Mouse (Mus musculus): ENCODE measurements around the gene Asic4.

Asic4 gene

DNA sequence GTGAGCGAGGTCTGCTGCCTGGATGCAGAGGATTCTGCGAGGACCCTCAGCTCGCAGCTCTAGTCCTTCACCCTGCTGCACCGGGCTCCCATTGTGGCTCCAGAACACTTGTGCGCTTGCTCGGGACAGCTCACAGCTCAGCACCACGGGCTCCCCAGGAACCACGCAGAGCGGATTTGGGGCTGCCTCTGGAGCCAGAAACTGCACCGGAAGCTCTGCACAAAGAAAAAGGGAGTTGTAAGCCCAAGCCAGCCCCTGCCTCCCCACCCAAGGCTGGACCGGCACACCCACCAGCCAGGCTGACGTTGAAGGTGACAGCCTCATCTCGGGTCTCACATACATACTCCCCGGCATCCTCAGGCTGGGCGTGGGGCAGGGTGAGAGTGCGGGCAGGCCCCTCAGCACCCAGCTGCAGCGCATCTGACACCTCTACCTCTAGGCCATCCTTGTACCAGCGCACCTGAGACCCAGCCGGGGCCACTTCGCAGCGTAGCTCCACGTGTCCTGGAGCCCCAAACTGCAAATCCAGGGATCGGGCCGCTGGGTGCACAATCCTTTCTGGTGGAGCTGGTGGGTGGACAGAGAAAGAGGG is 42.4 kb downstream of the Asic4 start:
- CTCF ChIA-PET = interaction anchor here (0.6 to 3.4 kb wide), 8 partner anchors 14 to 150 kb away, joined by 3 to 17 read pairs (median 4); partner anchors contain the start of genes Chpf (in 1 of the 4), Gmppa (in 1 of the 4) and Tmem198 (in 1 of the 4)
- POLR2A ChIA-PET = interaction anchor here in 3 of 4 experiments (0.5 to 3.0 kb wide), 10 partner anchors 9 to 175 kb away, joined by 3 to 17 read pairs (median 6); partner anchors contain the start of genes Obsl1 (in 2 of the 3), Chpf (in 1 of the 3), Gmppa (in 1 of the 3) and Inha (in 1 of the 3)

DNA sequence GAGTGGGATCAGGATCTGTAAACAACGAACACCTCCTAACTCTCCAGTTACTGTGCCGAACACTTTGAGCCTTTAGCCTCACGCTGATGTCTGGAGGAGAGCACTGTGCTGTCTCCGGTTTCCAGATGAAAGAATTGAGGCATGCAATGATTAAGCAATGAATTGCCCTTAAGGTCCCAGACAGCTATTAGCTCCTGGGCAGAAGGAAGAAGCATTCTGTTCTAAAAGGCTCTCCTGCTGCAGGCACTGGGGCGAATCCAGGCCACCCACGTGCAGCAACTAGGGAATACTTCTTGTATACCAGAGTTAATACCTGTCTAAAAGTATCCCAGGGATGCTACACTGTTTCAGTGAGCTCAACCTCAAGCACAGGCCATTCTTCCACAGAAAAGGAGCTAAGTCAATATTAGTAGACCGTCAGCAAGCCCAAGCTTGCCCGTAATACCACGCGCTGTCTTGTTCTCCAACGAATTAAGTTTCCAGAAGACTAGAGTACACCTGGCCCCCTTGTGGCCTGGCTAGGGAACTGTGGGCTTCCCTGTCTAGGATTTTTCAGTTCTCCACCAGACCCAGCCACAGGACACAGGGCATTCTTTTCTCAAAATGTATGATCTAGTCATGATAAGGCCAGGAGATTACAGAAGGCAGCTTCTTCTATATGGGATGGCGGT is 44.8 kb downstream of the Asic4 start:
- POLR2A ChIA-PET = interaction anchor here in 2 of 4 experiments (0.6 to 1.5 kb wide), 9 partner anchors 8 to 66 kb away, joined by 3 to 8 read pairs (median 4); partner anchors contain the start of genes Inha (in 2 of the 2), Obsl1 (in 2 of the 2), Chpf (in 1 of the 2) and Tmem198 (in 1 of the 2)
- CTCF ChIA-PET = interaction anchor here (0.6 to 3.3 kb wide), 21 partner anchors 8 to 178 kb away, joined by 3 to 14 read pairs (median 5); partner anchors contain the start of genes Obsl1 (in 2 of the 4), Chpf (in 1 of the 4) and Tmem198 (in 1 of the 4)

DNA sequence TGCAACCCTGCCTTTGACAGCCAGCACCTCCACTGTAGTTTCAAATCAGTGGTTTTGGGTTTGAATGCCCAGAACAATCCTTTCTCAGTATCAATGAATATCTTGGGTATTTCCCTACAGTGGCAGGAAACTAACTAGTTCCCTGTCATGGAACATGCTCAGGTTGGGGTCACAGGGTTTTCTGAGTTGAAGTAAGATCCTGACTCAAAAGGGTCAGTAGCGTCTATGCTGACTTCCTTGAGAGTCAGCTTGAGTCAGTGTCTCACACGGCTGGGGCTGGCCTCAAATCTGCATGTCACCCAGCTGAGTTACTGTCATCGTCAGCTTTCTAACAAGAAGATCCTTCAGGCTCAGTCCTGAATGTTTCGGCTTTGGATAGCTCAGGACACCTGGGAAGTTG is 48.7 kb downstream of the Asic4 start:
- ChIA-PET CTCF (interaction anchor here (0.6 to 2.2 kb wide), 14 partner anchors 8 to 154 kb away, joined by 3 to 7 read pairs (median 3); partner anchors contain the start of gene Tmem198 (in 1 of the 4)), POLR2A (interaction anchor here in 3 of 4 experiments (0.6 to 1.0 kb wide), 3 partner anchors 16 to 59 kb away, joined by 3 to 4 read pairs (median 3); no protein-coding TSS in a partner anchor)

DNA sequence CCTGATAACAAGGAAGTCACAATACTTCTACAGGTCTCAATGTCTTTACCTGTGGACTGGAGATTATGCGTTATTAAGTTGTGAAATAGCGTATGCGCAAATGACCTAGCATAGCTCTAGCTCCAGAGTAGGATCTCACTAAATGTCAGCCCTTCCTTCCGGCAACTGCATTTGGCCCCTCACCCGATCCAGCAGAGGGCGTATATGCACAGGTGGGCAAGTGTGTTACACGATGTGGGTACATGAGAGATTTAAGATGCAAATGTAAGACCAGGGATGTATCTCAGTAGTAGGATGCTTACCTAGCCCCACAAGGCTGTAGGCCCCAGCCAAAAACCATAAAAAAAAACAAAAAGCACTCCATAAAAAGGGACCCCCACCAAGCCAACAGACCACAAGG is 49.2 kb downstream of the Asic4 start:
- CTCF ChIA-PET = interaction anchor here (0.6 to 2.2 kb wide), 17 partner anchors 8 to 247 kb away, joined by 3 to 7 read pairs (median 3); partner anchors contain the start of gene Tmem198 (in 1 of the 4)
- POLR2A ChIA-PET = interaction anchor here (0.6 to 1.1 kb wide), 6 partner anchors 9 to 58 kb away, joined by 3 to 4 read pairs (median 3); no protein-coding TSS in a partner anchor

DNA sequence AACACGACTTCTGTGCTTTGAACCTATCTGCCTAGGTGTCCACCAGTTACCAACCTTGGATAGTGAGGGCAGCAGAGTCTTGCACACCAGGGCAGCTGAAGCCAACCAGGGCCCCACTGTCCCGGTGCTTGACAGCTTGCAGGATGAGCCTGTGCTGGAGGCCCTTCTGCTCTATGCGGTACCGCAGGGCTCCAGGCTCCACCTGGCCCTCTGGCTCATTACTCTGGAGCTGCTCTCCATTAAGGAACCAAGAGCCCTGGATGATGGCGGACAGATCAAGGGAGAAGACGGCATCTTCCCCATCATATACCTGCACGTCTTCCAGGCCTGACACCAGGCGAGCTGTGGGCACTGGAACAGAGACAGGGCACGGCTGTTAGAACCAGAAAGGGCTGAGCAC is 51.7 kb downstream of the Asic4 start:
- CTCF ChIA-PET = interaction anchor here in 2 of 4 experiments (1.0 to 1.4 kb wide), 4 partner anchors 14 to 151 kb away, joined by 3 to 4 read pairs (median 3); no protein-coding TSS in a partner anchor
- POLR2A ChIA-PET = interaction anchor here in 1 of 4 experiments (1.0 to 1.8 kb wide), 3 partner anchors 9 to 250 kb away, joined by 3 to 6 read pairs (median 4); no protein-coding TSS in a partner anchor

DNA sequence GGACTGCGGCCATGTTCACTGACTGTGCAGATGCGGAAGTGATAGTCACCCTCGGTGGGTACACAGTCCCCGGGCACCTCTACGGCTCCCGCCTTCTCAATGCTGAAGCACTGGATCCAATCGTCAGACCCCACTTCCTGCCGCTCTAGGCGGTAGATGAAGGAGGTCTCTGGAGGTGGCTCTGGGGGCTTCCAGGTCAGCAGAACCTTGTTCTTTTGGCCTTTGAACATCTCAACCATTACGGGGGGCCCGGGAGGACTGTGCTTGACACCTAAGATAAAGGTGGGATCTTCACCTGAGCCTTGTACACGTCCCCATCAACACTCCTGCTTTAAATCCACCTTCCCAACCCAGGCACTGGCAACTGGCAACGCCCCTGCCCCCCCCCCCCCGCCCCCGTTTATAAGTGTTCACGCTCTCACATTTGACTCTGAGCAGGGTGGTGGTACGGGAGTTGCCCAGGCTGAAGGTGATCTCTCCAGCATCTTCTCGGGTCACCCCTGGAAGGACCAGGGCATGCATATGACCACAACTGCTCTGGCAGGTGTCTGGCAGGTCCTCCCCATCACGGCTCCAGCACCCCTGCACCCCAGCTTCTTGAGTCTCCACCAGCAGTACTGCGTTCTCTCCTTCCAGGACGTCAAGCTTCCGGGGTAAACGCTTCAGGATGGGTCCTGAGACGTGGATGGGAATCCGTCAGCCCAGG is 52.9 kb downstream of the Asic4 start:
- POLR2A ChIA-PET = interaction anchor here (0.7 to 4.6 kb wide), 15 partner anchors 8 to 186 kb away, joined by 3 to 19 read pairs (median 3); partner anchors contain the start of genes Chpf (in 1 of the 4), Gmppa (in 1 of the 4) and Tmem198 (in 1 of the 4)
- CTCF ChIA-PET = interaction anchor here in 3 of 4 experiments (0.5 to 3.8 kb wide), 5 partner anchors 8 to 636 kb away, joined by 3 to 11 read pairs (median 5); no protein-coding TSS in a partner anchor

DNA sequence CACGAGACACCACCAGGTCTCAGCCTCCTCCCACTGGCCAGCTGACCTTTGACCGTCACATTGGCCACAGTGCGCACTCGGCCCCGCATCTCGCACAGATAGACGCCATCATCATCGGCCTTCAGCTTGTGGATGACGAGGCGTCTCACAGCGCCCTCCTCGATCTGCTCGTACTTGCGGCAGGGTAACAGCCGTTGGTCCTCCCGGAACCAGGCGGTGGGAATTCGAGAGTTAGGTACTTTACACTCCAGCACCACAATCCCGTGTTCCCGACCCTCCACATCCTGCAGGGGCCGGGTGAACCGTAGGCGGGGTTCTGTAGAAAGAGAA is 53.4 kb downstream of the Asic4 start:
- CTCF ChIA-PET = interaction anchor here in 3 of 4 experiments (0.5 to 3.8 kb wide), 5 partner anchors 9 to 636 kb away, joined by 3 to 11 read pairs (median 5); no protein-coding TSS in a partner anchor
- POLR2A ChIA-PET = interaction anchor here (0.7 to 4.6 kb wide), 14 partner anchors 8 to 186 kb away, joined by 3 to 19 read pairs (median 3); partner anchors contain the start of genes Chpf (in 1 of the 4), Gmppa (in 1 of the 4) and Tmem198 (in 1 of the 4)

DNA sequence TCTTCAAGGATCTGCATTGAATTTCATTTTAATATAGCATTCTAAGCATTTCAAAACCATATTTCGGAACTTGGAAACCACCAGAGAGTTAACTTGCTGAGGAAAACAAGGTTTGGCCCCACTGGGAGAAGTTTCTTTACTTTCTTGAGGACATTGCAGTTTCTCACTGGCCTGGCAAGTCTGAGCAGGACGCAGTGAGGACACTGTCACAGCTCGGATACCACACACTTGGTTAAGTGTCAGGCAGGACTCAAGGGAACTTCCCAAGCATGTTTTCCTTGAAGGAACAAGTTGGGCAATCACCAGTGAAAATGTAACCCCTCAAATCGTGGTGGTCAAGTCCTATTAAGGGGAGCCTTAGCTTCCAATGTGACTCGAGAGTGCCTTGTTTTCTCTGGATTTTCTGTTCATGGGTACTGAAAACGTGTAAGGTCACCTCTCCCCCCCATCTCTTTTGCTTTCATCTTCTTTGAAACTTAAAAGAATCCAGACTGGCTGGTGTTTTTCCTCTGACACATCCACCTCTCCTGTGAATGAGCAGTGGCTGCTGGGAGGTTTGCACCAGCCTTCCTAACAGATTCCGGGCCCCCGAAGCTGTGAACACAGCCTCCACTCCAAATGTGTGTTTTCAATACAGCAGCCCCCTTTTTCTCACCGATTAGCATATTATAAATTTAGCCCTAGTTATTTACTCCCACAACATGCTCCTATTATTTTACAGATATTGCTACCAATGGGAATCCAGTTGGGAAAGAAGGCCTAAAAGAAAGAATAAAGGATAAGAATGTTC is 54.2 kb downstream of the Asic4 start:
- POLR2A ChIA-PET = interaction anchor here in 3 of 4 experiments (0.9 to 4.6 kb wide), 14 partner anchors 9 to 187 kb away, joined by 3 to 19 read pairs (median 4); partner anchors contain the start of genes Chpf (in 1 of the 3), Gmppa (in 1 of the 3), Stk11ip (in 1 of the 3) and Tmem198 (in 1 of the 3)
- CTCF ChIA-PET = interaction anchor here in 3 of 4 experiments (1.1 to 3.8 kb wide), 3 partner anchors 10 to 47 kb away, joined by 3 to 11 read pairs (median 5); no protein-coding TSS in a partner anchor

DNA sequence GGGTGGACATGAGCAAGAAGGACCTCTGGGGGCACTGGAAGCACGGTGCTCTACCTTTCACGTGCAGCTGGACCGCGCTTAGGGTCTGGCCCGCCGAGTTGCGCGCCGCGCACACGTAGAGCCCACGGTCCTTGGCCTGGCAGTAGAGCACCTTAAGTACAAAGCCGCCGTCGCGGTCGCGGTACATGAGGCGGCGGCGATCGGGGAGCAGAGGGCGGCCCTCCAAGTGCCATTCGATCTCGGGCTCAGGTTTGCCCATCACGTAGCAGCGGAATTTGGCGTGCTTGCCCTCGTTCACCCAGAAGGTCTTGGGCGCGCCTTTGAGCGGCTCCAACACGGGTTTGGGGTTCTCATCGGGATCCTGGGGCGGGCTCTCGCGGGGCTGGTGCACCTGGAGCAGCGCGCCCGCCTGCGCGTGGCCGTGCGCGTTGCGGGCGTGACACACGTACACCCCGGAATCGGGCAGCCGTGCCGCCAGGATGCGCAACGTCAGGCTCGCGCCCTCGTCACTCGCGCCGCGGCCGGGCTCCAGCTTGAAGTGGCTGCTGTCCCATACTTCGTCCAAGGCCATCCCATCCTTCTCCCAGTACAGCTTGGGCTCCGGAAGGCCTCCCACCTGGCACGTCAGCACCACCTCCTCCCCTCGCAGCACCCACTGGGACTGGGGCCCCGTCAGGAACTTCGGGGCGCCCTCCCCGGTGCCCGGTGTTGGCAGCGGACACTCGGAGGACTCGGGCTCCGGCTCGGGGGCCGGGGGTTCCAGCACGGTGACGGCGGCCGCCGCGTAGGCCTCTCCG is 55.1 kb downstream of the Asic4 start:
- ChIA-PET POLR2A (interaction anchor here in 3 of 4 experiments (1.0 to 4.6 kb wide), 18 partner anchors 9 to 188 kb away, joined by 3 to 19 read pairs (median 6); partner anchors contain the start of genes Chpf (in 2 of the 3), Stk11ip (in 2 of the 3), Tmem198 (in 2 of the 3) and Dnpep (in 1 of the 3)), CTCF (interaction anchor here in 3 of 4 experiments (0.5 to 3.8 kb wide), 6 partner anchors 11 to 92 kb away, joined by 3 to 11 read pairs (median 3); partner anchors contain the start of gene Stk11ip (in 1 of the 3))

DNA sequence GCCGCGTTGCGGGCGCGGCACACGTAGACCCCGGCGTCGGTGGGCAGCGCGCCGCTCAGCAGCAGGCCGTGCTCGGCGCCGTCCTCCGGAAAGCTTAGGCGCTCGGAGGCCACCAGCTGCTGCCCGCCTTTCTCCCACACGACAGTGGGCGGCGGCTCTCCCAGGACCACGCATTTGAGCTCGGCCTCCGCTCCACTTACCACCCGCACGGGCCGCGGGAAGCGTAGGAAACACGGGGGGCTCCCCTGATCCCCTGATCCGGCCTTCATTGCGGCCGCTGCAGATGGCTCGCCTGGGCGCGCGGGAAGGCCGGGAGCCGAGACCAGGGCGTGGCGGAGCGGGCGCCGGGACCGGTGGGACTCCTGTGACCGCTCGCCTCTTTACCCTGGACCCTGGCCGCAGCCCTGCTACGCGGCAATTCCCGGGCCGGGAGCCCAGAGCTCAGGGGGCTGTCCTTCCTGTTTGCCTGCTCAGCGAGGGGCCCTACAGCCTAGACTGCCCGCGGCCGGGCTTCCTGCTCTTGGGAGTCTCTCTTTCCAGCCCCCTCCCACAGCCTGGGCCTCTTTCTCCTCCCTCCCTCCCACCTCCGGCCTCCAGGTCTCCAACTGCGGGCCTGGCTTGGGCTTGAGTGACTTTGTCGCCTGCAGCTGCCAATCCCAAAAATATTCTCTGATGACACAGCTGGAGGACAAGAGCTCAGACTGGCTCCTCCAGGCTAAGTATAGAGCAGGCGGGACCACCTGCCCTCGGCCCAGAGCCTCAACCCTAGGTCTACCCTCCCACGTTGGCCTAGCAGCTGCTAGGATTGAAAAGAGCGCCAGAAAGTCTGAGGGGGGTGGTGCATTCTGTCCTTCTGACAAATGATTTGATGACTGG is 56.0 kb downstream of the Asic4 start, which contains the start of gene Obsl1:
Obsl1 (minus strand) TSS at position 497 of the 876 bp plus-strand sequence.
- ChIA-PET CTCF (interaction anchor here (0.6 to 3.8 kb wide), 9 partner anchors 11 to 1458 kb away, joined by 3 to 11 read pairs (median 3); partner anchors contain the start of gene Stk11ip (in 1 of the 4)), POLR2A (interaction anchor here (0.5 to 4.6 kb wide), 22 partner anchors 9 to 189 kb away, joined by 3 to 19 read pairs (median 6); partner anchors contain the start of genes Chpf (in 3 of the 4), Tmem198 (in 3 of the 4), Stk11ip (in 2 of the 4) and Dnpep (in 1 of the 4))

DNA sequence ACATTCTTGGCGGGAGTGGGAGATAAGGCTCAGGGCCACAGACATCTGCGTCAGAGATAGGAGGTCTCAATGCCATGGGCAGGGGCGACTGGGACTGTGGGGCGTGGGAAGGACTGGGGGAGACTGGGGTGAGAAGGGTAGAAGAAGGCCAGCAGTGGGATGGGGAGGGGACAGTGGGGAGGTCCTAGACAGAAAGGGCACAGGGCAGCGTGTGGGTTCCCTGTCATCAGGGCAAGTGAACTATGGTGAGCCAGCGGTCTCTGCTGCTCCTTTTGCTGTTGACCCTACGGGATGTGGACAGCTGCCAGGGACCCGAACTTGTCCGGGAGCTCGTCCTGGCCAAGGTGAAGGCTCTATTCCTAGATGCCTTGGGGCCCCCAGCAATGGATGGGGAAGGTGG is 56.8 kb downstream of the Asic4 start, which contains the start of gene Inha:
Inha (plus strand) TSS at position 72 of the 400 bp plus-strand sequence.
- CTCF ChIA-PET = interaction anchor here in 3 of 4 experiments (0.7 to 2.0 kb wide), 7 partner anchors 8 to 52 kb away, joined by 3 to 7 read pairs (median 4); no protein-coding TSS in a partner anchor
- POLR2A ChIA-PET = interaction anchor here (0.5 to 4.6 kb wide), 19 partner anchors 10 to 190 kb away, joined by 3 to 19 read pairs (median 6); partner anchors contain the start of genes Chpf (in 3 of the 4), Tmem198 (in 3 of the 4), Dnpep (in 1 of the 4) and Stk11ip (in 1 of the 4)

DNA sequence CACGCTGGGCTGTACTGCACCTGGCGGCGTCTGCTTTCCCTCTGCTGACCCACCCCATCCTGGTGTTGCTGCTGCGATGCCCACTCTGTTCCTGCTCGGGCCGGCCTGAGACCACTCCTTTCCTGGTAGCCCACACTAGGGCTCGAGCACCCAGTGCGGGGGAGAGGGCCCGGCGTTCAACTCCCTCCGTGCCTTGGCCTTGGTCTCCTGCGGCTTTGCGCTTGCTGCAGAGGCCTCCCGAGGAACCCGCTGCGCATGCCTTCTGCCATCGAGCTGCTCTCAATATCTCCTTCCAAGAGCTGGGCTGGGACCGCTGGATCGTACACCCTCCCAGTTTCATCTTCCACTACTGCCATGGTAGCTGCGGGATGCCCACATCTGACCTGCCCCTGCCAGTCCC is 59.4 kb downstream of the Asic4 start:
- ChIA-PET CTCF (interaction anchor here in 3 of 4 experiments (0.6 to 1.3 kb wide), 3 partner anchors 11 to 1919 kb away, joined by 3 read pairs; no protein-coding TSS in a partner anchor), POLR2A (interaction anchor here in 2 of 4 experiments (0.9 to 2.8 kb wide), 7 partner anchors 8 to 110 kb away, joined by 3 to 11 read pairs (median 5); partner anchors contain the start of genes Chpf (in 1 of the 2), Stk11ip (in 1 of the 2) and Tmem198 (in 1 of the 2))

DNA sequence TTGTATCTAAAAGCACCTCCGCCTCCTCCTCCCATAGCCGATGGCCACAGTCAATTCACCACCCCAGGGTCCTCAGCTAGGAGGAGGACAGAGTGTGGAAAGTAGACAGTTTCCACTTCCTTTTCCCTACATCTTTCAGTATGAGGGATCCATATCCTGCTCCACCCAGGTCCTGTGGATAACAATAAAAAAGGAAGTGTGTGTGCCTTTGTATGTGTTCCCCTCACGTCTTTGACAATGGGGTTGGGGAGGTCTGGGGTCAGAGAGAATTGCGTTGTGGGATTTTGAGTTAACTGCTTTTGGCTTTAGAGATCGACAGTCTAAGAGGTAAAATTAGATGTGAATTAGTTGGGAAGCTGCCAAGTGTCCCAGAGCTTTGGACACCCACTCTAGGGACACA is 59.9 kb downstream of the Asic4 start:
- ChIA-PET POLR2A (interaction anchor here in 2 of 4 experiments (0.7 to 2.8 kb wide), 5 partner anchors 11 to 693 kb away, joined by 3 to 11 read pairs (median 3); partner anchors contain the start of genes Chpf (in 1 of the 2), Stk11ip (in 1 of the 2) and Tmem198 (in 1 of the 2)), CTCF (interaction anchor here in 2 of 4 experiments (0.6 to 1.3 kb wide), 3 partner anchors 31 to 1918 kb away, joined by 3 read pairs; partner anchors contain the start of genes Chpf (in 1 of the 2) and Tmem198 (in 1 of the 2))

All from embryonic stem cell, embryonic (primary cell).